Mouse (Mus musculus) ES-E14 (cell line): ENCODE results near the gene Mllt3. TPM values are rescaled to one million over a fixed set of nuclear protein-coding genes. Genes with fewer than 3 reads are reported as not detected.

Experiments
- DNase-seq: peaks from one replicate; pipeline ENCODE4 v3.0.0-alpha.2; 2013; ENCODE audit warnings: low read depth, low spot score
- H3K27ac ChIP-seq: 2 replicates; pipeline ENCODE4 v1.5.1; 2012; ENCODE audit warnings: low read depth, mild to moderate bottlenecking, low read length, moderate library complexity, mixed read lengths; ENCODE audit not compliant: poor library complexity, insufficient read depth, severe bottlenecking
- H3K36me3 ChIP-seq: 2 replicates; pipeline ENCODE4 v1.6.1; 2012; ENCODE audit warnings: mild to moderate bottlenecking, low read length, moderate library complexity, mixed read lengths; ENCODE audit not compliant: control insufficient read depth, poor library complexity, insufficient read depth, severe bottlenecking
- H3K4me1 ChIP-seq, 2 experiments: fragments of 150-350 bp in 1 of 2; sonication (generic) in 1 of 2; 2 replicates each; pipeline ENCODE4 v1.6.1; 2012; ENCODE audit warnings: low read length in 2 of 2, mild to moderate bottlenecking in 1 of 2, mixed read lengths in 1 of 2; ENCODE audit not compliant: control insufficient read depth in 2 of 2, insufficient read depth in 2 of 2, poor library complexity in 1 of 2
- H3K4me3 ChIP-seq, 2 experiments: fragments of 150-350 bp in 1 of 2; sonication (generic) in 1 of 2; 2 replicates each; pipeline ENCODE4 v1.5.1; 2012; ENCODE audit warnings: low read length in 2 of 2, low read depth in 1 of 2, mild to moderate bottlenecking in 1 of 2, mixed read lengths in 1 of 2; ENCODE audit not compliant: insufficient read depth in 1 of 2, poor library complexity in 1 of 2, severe bottlenecking in 1 of 2
- H3K9ac ChIP-seq: 2 replicates; pipeline ENCODE4 v1.6.1; 2012; ENCODE audit warnings: low read depth, mild to moderate bottlenecking, low read length, mixed read lengths; ENCODE audit not compliant: poor library complexity, insufficient read depth, severe bottlenecking
- H3K9me3 ChIP-seq: fragments of 150-350 bp; sonication (generic); 2 replicates; pipeline ENCODE4 v1.6.1; 2012; ENCODE audit warnings: low read depth, mild to moderate bottlenecking, low read length; ENCODE audit not compliant: control insufficient read depth, insufficient read depth
- CHD2 ChIP-seq: IDR thresholded peaks from 2 replicates; pipeline ENCODE4 v1.6.1; 2014; ENCODE audit warnings: mild to moderate bottlenecking, low read depth, low read length, inconsistent platforms
- HCFC1 ChIP-seq: IDR thresholded peaks from 2 replicates; pipeline ENCODE4 v1.6.1; 2012; ENCODE audit warnings: low read length, inconsistent platforms, borderline replicate concordance; ENCODE audit not compliant: insufficient read depth
- MAFK ChIP-seq: IDR thresholded peaks from 2 replicates; pipeline ENCODE4 v1.6.1; 2014; ENCODE audit warnings: mild to moderate bottlenecking, low read depth, low read length, inconsistent platforms; ENCODE audit not compliant: insufficient read depth
- ZC3H11A ChIP-seq: IDR thresholded peaks from 2 replicates; pipeline ENCODE4 v1.6.1; 2012; ENCODE audit warnings: low read depth, mild to moderate bottlenecking, inconsistent platforms, low read length, borderline replicate concordance
- ZNF384 ChIP-seq: IDR thresholded peaks from 2 replicates; pipeline ENCODE4 v1.6.1; 2012; ENCODE audit warnings: low read depth, low read length, inconsistent platforms
- in situ Hi-C, 2 experiments: fragments of 600-800 bp; cut with MboI; formaldehyde crosslinking; loops; one replicate each; pipeline ENCODE4 v1.15.1; 2025; ENCODE audit warnings: low sequenced_read_pairs in 2 of 2, inconsistent platforms in 1 of 2; ENCODE audit not compliant: unreplicated experiment in 2 of 2
- total RNA-seq: library from RNA; depleted of rRNA; stranded (reverse); fragments of 300-350 nt; gene quantifications from 2 replicates; pipeline ENCODE4 v1.2.3, GENCODE M21; 2012

Gene Mllt3
- total RNA-seq, 1 experiment: 11.1 TPM

DNA sequence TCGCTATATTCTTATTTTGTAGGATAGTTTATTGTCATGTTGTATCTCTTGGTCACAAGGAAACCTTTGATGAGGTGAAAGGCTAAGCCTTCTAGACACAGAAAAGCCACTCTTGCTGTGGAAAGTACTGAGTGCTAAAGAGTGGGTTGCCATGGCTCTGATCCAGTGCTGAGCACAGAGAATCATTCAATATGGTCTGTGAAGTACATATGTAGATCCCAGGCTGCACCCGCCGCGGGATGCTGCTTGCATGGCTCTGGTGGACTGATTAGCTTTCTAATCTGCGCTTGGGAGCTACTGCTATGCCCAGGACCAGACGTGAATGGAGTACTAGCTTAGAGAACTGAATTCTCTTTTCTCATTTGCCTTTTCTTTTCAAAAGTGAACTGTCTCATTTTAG, 154.5 kb downstream of the Mllt3 start:
- no peaks in the 10 kb centered on the region for H3K9me3 ChIP-seq
- in situ Hi-C loops: no loop called here
- no peak overlapping the region for H3K4me3 ChIP-seq
- TF ChIP-seq ZC3H11A (no peak), MAFK (no peak), ZNF384 (no peak), CHD2 (no peak), HCFC1 (no peak)
- H3K27ac ChIP-seq: no peak overlapping the region
- H3K36me3 ChIP-seq: no peaks in the 10 kb centered on the region
- peaks cover 0 to 2% of the 10 kb centered on the region in 2 experiments; a peak in 1 of 4 replicates for H3K4me1 ChIP-seq
- no peak for DNase-seq
- no peak overlapping the region for H3K9ac ChIP-seq

DNA sequence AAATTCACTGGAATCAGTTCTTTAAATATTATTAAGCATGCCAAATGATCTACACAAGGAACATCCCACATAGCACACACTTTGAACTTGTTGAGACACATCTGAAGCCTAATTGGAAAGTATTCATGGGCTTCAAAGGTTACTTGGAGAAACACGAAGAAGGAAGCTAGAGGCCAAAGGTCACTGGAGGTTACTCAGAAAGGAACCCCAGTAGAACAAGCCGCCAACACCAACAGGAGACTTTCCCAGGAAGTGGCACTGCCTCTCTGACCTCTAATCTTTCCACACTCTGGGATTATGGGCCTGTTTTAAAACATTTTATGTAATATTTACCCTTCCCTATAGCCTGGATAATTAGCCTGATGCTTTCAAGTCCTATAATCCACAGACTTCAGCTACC, 162.6 kb downstream of the Mllt3 start:
- DNase-seq: no peak
- H3K9ac ChIP-seq: no peak overlapping the region
- no peaks in the 10 kb centered on the region for H3K9me3 ChIP-seq
- no peak overlapping the region for H3K4me3 ChIP-seq
- no peaks in the 10 kb centered on the region for H3K4me1 ChIP-seq
- TF ChIP-seq ZC3H11A (no peak), HCFC1 (no peak), MAFK (no peak), ZNF384 (no peak), CHD2 (no peak)
- in situ Hi-C loops: no loop called here
- no peaks in the 10 kb centered on the region for H3K36me3 ChIP-seq
- no peak overlapping the region for H3K27ac ChIP-seq

DNA sequence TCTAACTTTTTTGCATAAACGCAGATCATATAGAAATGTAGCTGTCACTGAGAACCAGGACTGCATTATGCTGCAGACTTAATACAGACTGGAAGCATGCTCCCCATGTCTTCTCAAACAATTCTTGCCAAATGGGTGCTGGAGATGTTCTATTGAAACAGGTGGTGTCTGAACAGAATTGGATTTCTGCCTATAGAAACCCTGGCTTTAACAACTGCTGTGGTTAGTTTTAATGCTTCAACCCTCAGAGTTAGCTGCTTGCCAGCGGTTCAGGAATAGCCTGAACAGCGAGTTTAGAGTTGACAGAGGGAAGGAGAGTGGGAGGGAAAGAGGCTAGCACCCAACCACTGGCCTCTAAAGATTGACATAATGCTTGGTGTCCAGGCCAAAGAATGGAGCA, 166.6 kb downstream of the Mllt3 start:
- no peak for DNase-seq
- no peaks in the 10 kb centered on the region for H3K36me3 ChIP-seq
- in situ Hi-C loops: no loop called here
- TF ChIP-seq CHD2: no peak
- H3K4me1 ChIP-seq: no peaks in the 10 kb centered on the region
- no peak overlapping the region for H3K27ac ChIP-seq
- no peak overlapping the region for H3K9ac ChIP-seq
- no peaks in the 10 kb centered on the region for H3K9me3 ChIP-seq
- H3K4me3 ChIP-seq: no peak overlapping the region

DNA sequence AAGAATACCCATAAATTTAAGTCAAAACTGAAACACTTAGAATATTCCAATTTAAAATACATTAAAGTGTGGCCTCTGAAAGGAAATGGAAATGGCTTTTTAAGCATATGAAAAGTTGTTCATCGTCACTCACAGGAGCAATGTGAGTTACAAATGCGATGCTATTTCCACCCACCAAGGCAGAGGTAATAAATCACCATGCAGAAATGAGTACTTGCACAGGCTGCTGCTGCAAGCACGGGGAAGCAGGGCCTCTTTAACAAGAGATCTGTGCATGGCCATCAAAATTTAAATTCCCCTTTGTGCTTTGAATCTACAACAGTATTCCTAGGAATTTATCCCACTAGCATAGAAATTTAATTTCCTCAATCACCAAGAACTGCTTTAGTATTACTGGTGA, 167.3 kb downstream of the Mllt3 start:
- Histone ChIP-seq H3K9me3 (no peaks in the 10 kb centered on the region), H3K27ac (no peak overlapping the region), H3K4me3 (no peak overlapping the region), H3K9ac (no peak overlapping the region), H3K36me3 (no peaks in the 10 kb centered on the region), H3K4me1 (no peaks in the 10 kb centered on the region)
- no peak for TF ChIP-seq HCFC1
- no peak for TF ChIP-seq CHD2
- no peak for TF ChIP-seq ZNF384
- no peak for TF ChIP-seq ZC3H11A
- TF ChIP-seq MAFK: no peak
- no peak for DNase-seq
- in situ Hi-C loops: no loop called here

DNA sequence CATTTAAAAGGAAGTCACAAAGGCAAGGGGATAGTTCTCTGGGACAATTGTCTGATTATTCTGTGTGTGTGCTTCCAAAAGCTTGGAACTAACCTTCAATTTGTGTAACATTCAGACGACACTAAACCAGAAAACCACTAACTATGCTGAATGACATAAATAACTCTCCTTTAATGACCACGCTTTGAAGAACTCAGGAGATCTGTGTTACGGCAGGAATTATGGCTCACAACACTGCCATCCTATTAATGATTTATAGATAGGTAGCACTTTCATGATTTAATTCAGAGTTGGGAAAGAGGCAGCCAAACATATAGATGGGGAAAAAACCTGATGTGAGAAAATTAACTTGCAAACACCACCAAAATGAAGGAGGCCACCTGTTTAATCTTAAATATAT, 168.1 kb downstream of the Mllt3 start:
- no peak overlapping the region for H3K27ac ChIP-seq
- no peaks in the 10 kb centered on the region for H3K4me1 ChIP-seq
- no peaks in the 10 kb centered on the region for H3K9me3 ChIP-seq
- no peak overlapping the region for H3K4me3 ChIP-seq
- H3K9ac ChIP-seq: no peak overlapping the region
- DNase-seq: no peak
- no peaks in the 10 kb centered on the region for H3K36me3 ChIP-seq
- TF ChIP-seq HCFC1 (no peak), ZNF384 (no peak), MAFK (no peak), CHD2 (no peak), ZC3H11A (no peak)
- in situ Hi-C loops: no loop called here
